Mouse (Mus musculus) stomach, postnatal 0 days (tissue): ENCODE measurements around the gene Acer3. TPM values are rescaled to one million over a fixed set of nuclear protein-coding genes. Genes with fewer than 3 reads are reported as not detected.
"Not testable (repeated sequence)": the region's sequence is repeated elsewhere in the genome, so short reads cannot be mapped to it uniquely, and the experiment has no call there.

Experiments
- ATAC-seq: fragments of 200-750 bp; cut with Nextera tagmentation; 2 replicates; pipeline ENCODE4 v1.8.0; 2017; ENCODE audit not compliant: low FRiP score, low TSS enrichment
- DNase-seq: peaks from one replicate; pipeline ENCODE4 v3.0.0-alpha.2; 2016; ENCODE audit warnings: low spot score
- H3K27ac ChIP-seq: fragments of 300-500 bp; sonication (generic); replicated peaks from 2 replicates; pipeline ENCODE4 v1.5.1; 2014; ENCODE audit warnings: mild to moderate bottlenecking, control low read depth
- H3K27me3 ChIP-seq: fragments of 300-500 bp; sonication (generic); 2 replicates; pipeline ENCODE4 v1.6.1; 2014; ENCODE audit warnings: low read length; ENCODE audit not compliant: control insufficient read depth, insufficient read depth
- H3K36me3 ChIP-seq: fragments of 300-500 bp; sonication (generic); 2 replicates; pipeline ENCODE4 v1.6.1; 2014; ENCODE audit warnings: low read length, mixed read lengths; ENCODE audit not compliant: control insufficient read depth, insufficient read depth
- H3K4me1 ChIP-seq: fragments of 300-500 bp; sonication (generic); replicated peaks from 2 replicates; pipeline ENCODE4 v1.6.1; 2014; ENCODE audit warnings: antibody characterized with exemption; ENCODE audit not compliant: control insufficient read depth, insufficient read depth
- H3K4me2 ChIP-seq: fragments of 300-500 bp; sonication (generic); replicated peaks from 2 replicates; pipeline ENCODE4 v1.6.1; 2014; ENCODE audit warnings: low read depth, mild to moderate bottlenecking, control low read depth, moderate library complexity
- H3K4me3 ChIP-seq: fragments of 300-500 bp; sonication (generic); 2 replicates; pipeline ENCODE4 v1.5.1; 2014; ENCODE audit warnings: low read depth, low read length, control low read depth
- H3K9ac ChIP-seq: fragments of 300-500 bp; sonication (generic); 2 replicates; pipeline ENCODE4 v1.6.1; 2014; ENCODE audit warnings: mild to moderate bottlenecking, low read length, control low read depth, mixed read lengths
- H3K9me3 ChIP-seq: fragments of 300-500 bp; sonication (generic); 2 replicates; pipeline ENCODE4 v1.6.1; 2016; ENCODE audit warnings: low read length; ENCODE audit not compliant: control insufficient read depth
- CTCF ChIP-seq: IDR thresholded peaks from 2 replicates; pipeline ENCODE4 v1.5.1; 2016; ENCODE audit warnings: antibody characterized with exemption, low read depth, mild to moderate bottlenecking, moderate library complexity
- EP300 ChIP-seq: optimal IDR thresholded peaks from 2 replicates; pipeline ENCODE3; 2016; ENCODE audit warnings: antibody characterized with exemption
- WGBS: fragments of 180-500 bp; shearing (Covaris S2); extraction: QIAGEN DNeasy Blood & Tissue Kit; methylation state at CpG from one replicate; pipeline ENCODE4 v1.1.7; 2014; 5-methylcytosine and 5-hydroxymethylcytosine counted together
- polyA plus RNA-seq: library from polyadenylated mRNA; unstranded; fragments of >200 nt; fragmentation: Nextera tagmentation; extraction: Ambion mirVana; gene quantifications from 2 replicates; pipeline ENCODE4 v1.2.1, GENCODE M21; 2015

Acer3 gene
- polyA plus RNA-seq, 1 experiment from 2014 or later, result 37.7 TPM

DNA sequence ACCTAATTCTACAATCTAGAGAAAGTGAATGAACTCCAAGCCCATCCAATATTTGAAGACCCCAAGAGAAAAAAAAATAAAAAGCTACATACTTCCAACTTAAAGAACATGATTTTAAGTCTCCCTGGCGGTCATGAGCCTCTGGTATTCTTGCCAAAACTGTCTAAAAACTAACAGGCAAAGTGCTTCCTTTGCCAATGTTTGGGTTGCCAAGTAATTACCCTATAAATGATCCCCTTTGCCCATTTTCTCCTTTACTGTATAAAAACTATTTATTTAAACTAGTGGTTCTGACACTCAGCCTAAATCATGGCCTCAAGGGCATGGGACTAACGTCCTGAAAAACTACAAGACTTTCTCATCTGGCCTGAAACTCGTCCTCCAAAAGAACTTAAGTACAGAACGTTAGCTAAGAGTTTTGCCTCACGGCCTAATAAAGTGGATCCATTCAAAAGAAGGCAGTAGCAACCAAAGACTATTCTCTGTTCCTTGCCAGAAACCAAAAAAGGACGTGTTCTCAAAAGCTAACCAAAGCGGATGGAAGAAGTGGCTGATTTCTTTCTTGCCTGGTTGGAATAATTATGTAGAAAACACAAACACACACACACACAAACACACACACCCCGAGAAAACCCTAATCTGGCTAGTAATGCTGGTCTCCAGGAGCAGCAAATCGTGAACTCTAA, 12.9 kb downstream of the Acer3 start:
- DNase-seq (no peak), ATAC-seq (no peak)
- Histone ChIP-seq H3K36me3 (no peaks in the 10 kb centered on the region), H3K4me2 (peak overlapping the region; percentile 92), H3K27ac (no peak overlapping the region), H3K4me3 (peak overlapping the region; percentile 84), H3K9ac (peak overlapping the region; percentile 81), H3K27me3 (no peaks in the 10 kb centered on the region), H3K9me3 (no peaks in the 10 kb centered on the region), H3K4me1 (no peaks in the 10 kb centered on the region)
- TF ChIP-seq CTCF, result no peak
- TF ChIP-seq EP300, result no peak
- WGBS, result 36% methylated on average over 9 of the region's 9 CpGs

DNA sequence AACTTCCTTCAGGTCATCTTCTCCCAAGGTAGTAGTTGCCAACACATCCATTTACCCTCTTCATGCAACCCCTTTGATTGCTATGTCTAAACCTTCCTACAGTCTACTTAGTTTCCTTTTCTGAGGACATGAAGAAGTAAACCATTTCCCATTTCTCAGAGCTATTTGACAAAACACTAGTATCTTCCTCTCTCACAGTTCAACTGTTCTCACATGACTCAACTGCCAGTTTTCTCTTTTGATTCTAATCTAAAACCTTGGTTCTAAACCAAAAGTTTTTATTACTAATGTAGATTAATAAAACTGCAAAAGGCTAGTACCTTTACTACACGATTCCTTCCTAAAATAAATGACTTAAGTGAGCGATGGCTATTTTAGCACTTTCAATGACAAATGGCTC, 13.6 kb downstream of the Acer3 start:
- no peak for TF ChIP-seq CTCF
- TF ChIP-seq EP300, result no peak
- H3K27me3 ChIP-seq, result no peaks in the 10 kb centered on the region
- no peak overlapping the region for H3K4me3 ChIP-seq
- no peaks in the 10 kb centered on the region for H3K36me3 ChIP-seq
- no peak overlapping the region for H3K9ac ChIP-seq
- no peaks in the 10 kb centered on the region for H3K4me1 ChIP-seq
- H3K4me2 ChIP-seq, result no peak overlapping the region
- no peak for ATAC-seq
- WGBS, result 88% methylated on average over 2 of the region's 2 CpGs
- no peak overlapping the region for H3K27ac ChIP-seq
- no peaks in the 10 kb centered on the region for H3K9me3 ChIP-seq
- no peak for DNase-seq

DNA sequence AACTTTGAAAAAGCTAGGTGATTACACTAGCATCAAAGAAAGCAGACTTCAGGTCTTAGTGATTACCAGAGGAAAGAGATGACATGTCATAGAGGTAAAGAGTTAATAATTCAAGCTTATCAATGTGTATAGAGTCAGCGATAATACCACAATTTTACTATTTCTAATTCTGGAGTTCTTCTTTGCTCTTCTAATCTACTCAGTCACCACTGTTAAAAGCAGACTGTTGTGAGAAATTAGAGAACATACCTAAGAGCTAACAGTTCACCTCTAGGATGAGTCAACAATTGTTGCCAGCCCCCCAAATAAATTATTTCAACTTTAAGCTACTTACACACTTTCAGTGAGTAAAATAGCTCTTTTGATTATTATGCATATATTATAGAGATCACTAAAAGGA, 28.1 kb downstream of the Acer3 start:
- WGBS, result 65% methylated on average over 1 of the region's 1 CpGs
- no peak overlapping the region for H3K9ac ChIP-seq
- no peaks in the 10 kb centered on the region for H3K36me3 ChIP-seq
- no peaks in the 10 kb centered on the region for H3K27me3 ChIP-seq
- TF ChIP-seq EP300 (no peak), CTCF (no peak)
- no peak overlapping the region for H3K4me3 ChIP-seq
- no peak for DNase-seq
- H3K27ac ChIP-seq, result no peak overlapping the region
- no peak for ATAC-seq
- H3K4me2 ChIP-seq, result no peak overlapping the region
- no peaks in the 10 kb centered on the region for H3K4me1 ChIP-seq
- H3K9me3 ChIP-seq, result no peaks in the 10 kb centered on the region

DNA sequence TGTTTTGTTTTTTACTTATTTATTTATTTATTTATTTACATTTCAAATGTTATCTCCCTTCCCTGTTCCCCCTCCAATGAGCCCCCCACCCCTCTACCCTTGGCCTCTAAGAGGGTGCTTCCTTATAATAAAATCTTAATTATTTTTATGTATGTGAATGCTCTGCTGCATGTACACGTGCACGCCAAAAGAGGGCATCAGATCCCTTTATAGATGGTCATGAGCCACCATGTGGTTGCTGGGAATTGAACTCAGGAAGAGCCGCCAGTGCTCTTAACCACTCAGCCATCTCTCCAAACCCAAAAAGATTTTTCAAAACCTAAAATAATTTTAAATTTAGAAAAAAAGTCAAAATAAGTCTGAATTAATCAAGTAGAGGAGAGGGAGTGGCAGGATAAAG, 31.4 kb downstream of the Acer3 start:
- WGBS, result 57% methylated on average over 3 of the region's 3 CpGs
- TF ChIP-seq EP300 (no peak), CTCF (peak; percentile 66)
- no peaks in the 10 kb centered on the region for H3K36me3 ChIP-seq

DNA sequence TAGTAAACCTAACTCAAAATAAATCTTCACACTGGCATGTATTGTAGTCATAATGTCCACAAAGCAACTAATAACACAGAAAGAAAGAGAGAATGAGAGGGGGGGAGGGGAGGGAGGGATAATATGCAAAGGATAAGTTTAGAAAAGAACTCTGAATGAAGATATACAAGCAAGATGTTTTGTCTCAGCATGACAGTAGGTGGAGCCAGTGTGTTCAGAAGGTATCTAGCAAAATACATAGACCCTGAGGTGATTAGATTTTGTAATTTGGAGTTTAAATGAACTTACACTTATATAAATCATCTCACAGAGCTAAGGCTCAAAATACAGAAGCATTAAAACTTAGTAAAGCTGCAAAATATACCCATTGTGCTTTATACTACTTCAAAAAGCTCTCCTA, 44.7 kb downstream of the Acer3 start:
- ATAC-seq, result no peak
- no peak for DNase-seq
- no peaks in the 10 kb centered on the region for H3K36me3 ChIP-seq
- no peak overlapping the region for H3K4me2 ChIP-seq
- H3K27ac ChIP-seq, result no peak overlapping the region
- H3K4me3 ChIP-seq, result no peak overlapping the region
- no peaks in the 10 kb centered on the region for H3K4me1 ChIP-seq
- TF ChIP-seq CTCF (peak; percentile 55), EP300 (no peak)
- H3K27me3 ChIP-seq, result no peaks in the 10 kb centered on the region
- no peak overlapping the region for H3K9ac ChIP-seq
- no peaks in the 10 kb centered on the region for H3K9me3 ChIP-seq

More for the DNA sequence above, 31.4 kb downstream of the Acer3 start:
- Histone ChIP-seq H3K4me2 (no peak overlapping the region), H3K9me3 (no peaks in the 10 kb centered on the region), H3K4me3 (no peak overlapping the region), H3K4me1 (no peaks in the 10 kb centered on the region), H3K27me3 (no peaks in the 10 kb centered on the region), H3K27ac (no peak overlapping the region), H3K9ac (no peak overlapping the region)
- ATAC-seq (no peak), DNase-seq (no peak)

DNA sequence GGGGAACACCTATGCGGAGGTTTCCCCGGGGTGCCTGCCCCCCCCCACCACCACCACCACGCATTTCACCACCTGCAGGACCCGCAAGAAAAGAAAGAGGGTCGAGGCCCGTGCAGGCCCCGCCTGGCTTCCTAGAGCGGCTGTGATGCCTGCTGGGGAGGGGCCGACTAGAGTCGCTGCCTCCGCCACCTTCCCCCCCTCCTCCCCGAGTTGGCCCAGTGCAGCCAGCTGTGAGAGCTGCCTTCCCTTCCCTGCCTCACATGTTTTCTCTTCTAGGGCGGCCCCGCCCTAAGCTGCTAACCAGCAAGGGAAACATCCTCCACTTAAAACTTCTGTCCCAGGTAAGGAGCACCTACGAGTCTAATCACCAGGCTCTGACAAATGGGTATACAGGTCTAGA, 52.8 kb downstream of the Acer3 start:
- H3K27ac ChIP-seq, ATAC-seq, H3K4me2 ChIP-seq, H3K27me3 ChIP-seq, H3K4me1 ChIP-seq, H3K9ac ChIP-seq, H3K9me3 ChIP-seq, H3K36me3 ChIP-seq: not testable (repeated sequence)
- WGBS, result 32% methylated on average over 15 of the region's 15 CpGs
- DNase-seq, result peak; percentile 22
- 0 out of 2 replicates have a peak overlapping the region, but pooled peaks have one; percentile 8 for H3K4me3 ChIP-seq
